Mouse (Mus musculus) thymus, postnatal 0 days (tissue): ENCODE measurements at regions not wholly inside any gene's neighbourhood (a gene's known extent, or its start where the extent isn't known, plus 50 kb on each side); places are given as distances from the start of the nearest gene placed in this dataset.

ENCODE experiments used
- DNase-seq: peaks from one replicate; pipeline ENCODE4 v3.0.0-alpha.2; 2015; ENCODE audit warnings: low spot score

- no peak for DNase-seq
Observed at GRCm38 (mm10) chr8:91973951-91974439, 172.1 kb upstream of the Irx3 start.

- no peak for DNase-seq
Observed at GRCm38 (mm10) chr8:91967407-91967806, 165.5 kb upstream of the Irx3 start.

GRCm38 (mm10) chr8:91966891-91967370, 165.1 kb upstream of the Irx3 start:
- peak; percentile 19 for DNase-seq

GRCm38 (mm10) chr8:91961696-91962095, 159.8 kb upstream of the Irx3 start:
- DNase-seq: no peak

- no peak for DNase-seq
Observed at GRCm38 (mm10) chr8:91955170-91955569, 153.3 kb upstream of the Irx3 start.

GRCm38 (mm10) chr8:91952981-91953380, 151.1 kb upstream of the Irx3 start:
- no peak for DNase-seq

- no peak for DNase-seq
Observed at GRCm38 (mm10) chr8:91949110-91949509, 147.2 kb upstream of the Irx3 start.

- DNase-seq: no peak
Observed at GRCm38 (mm10) chr8:91948173-91948940, 146.5 kb upstream of the Irx3 start.

GRCm38 (mm10) chr8:91941005-91941404, 139.1 kb upstream of the Irx3 start:
- DNase-seq: no peak

- no peak for DNase-seq
Observed at GRCm38 (mm10) chr8:91937227-91937626, 135.4 kb upstream of the Irx3 start.

GRCm38 (mm10) chr8:91930520-91930919, 128.7 kb upstream of the Irx3 start:
- DNase-seq: no peak

- no peak for DNase-seq
Observed at GRCm38 (mm10) chr8:91925968-91926524, 124.2 kb upstream of the Irx3 start.

GRCm38 (mm10) chr8:91924152-91924551, 122.3 kb upstream of the Irx3 start:
- no peak for DNase-seq

- DNase-seq: no peak
Observed at GRCm38 (mm10) chr8:91922211-91922874, 120.5 kb upstream of the Irx3 start.

- no peak for DNase-seq
Observed at GRCm38 (mm10) chr8:91917834-91918233, 116.0 kb upstream of the Irx3 start.

- no peak for DNase-seq
Observed at GRCm38 (mm10) chr8:91913971-91914370, 112.1 kb upstream of the Irx3 start.

- no peak for DNase-seq
Observed at GRCm38 (mm10) chr8:91913121-91913520, 111.3 kb upstream of the Irx3 start.

- DNase-seq: no peak
Observed at GRCm38 (mm10) chr8:91909637-91910383, 107.9 kb upstream of the Irx3 start.

GRCm38 (mm10) chr8:91908731-91909353, 107.0 kb upstream of the Irx3 start:
- DNase-seq: no peak

- no peak for DNase-seq
Observed at GRCm38 (mm10) chr8:91907178-91907577, 105.3 kb upstream of the Irx3 start.
